Mouse (Mus musculus) retina, postnatal 1 day (tissue): Measurements from ENCODE around the gene 2210016L21Rik.

Experiments
- DNase-seq: peaks from one replicate; pipeline ENCODE4 v3.0.0-alpha.2; 2012

2210016L21Rik gene

DNA sequence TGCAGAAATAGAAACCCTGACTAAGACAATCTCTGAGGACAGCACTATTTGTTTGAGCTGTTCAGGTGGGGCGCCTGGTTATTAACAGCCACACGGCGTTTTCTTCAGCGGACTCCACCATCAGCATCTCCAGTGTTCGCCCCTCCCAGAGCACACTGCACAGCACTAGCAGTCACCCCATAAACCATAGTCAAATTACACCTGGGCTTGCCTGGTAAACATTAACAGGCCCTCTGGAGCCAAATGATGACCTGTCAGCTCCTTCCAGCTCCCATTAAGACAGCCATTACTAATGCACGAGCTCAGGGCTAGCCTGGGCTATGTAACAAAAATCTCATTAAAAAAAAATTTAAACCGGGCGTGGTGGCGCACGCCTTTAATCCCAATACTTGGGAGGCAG is 3.1 kb downstream of the 2210016L21Rik start:
- DNase-seq = no peak

DNA sequence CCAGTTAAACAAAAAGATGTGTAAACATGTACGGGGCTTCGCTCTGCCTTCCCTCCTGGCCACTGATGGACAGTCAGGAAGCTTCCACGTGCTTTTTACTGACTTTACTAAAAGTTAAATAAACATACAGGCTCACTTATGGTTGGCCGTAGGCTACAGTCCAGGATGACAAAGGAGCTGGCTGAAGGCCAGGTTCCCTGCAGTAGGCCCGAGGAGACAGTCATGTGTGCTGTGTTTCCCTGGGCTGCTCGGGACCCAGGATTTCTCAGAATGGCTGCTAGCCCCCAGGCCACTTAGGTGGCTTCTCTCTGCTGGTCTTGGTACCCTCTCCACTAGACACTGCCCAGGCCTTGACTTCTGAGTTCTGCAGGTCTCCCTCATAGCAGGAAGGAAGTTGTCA is 6.9 kb downstream of the 2210016L21Rik start:
- DNase-seq = no peak

DNA sequence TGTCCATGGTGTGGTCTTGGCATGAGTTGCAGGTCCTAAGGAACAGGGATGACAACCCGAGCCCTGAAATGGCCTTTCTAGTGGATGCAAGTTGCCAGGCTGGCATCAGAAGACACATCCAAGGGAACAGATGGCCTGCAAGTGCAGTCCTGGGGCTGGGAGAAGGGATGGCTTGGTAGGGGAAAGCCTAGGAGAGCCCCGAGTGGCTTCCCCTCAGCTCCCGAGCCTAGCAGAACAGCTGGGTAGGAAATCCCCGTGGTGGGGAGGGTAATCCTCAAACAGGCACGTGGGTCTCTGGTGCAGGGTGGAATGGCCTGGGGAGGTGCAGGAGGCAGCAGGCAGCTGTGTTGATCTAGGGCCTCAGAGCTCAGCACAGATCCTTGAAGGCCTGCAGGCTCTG is 7.4 kb downstream of the 2210016L21Rik start:
- DNase-seq = peak; percentile 52

DNA sequence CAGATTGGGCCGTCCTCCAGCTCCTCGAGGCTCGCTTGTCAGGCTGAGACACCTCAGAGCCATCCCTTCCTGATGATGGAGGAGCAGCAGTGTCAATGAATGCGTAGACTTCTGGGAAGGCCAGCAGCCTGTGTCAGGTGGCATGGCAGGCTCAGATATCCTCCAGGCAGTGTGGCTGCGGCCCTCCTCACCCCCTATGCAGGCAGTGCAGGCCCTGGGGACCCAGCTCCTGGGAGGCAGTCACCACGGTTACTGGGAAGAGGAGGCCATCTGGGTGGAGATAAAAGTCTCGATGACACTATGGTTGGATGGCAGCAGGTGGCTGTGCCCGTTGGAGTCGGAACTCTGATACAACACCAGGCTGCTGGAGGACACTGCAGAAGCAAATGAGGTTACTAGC is 7.9 kb downstream of the 2210016L21Rik start:
- DNase-seq = no peak

DNA sequence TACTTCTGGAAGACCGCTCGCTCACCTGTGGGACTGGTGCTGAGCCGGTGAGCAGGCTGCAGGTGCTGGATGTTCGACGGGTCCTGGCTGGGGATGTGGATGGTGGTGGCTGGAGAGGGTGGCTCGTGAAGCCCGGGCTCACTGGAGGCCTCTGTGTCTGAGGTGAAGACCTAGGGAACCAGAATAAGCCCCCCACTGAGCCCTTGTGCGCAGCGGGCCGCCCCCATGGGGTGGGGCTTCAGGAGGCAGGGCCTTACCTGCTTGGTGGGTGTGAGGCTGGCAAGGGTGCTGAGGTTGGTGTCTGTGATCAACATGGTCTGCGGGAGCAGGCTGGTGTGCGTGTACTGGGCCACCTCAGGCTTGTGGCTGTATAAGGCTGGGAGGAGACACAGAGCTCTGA is 8.7 kb downstream of the 2210016L21Rik start:
- no peak for DNase-seq

DNA sequence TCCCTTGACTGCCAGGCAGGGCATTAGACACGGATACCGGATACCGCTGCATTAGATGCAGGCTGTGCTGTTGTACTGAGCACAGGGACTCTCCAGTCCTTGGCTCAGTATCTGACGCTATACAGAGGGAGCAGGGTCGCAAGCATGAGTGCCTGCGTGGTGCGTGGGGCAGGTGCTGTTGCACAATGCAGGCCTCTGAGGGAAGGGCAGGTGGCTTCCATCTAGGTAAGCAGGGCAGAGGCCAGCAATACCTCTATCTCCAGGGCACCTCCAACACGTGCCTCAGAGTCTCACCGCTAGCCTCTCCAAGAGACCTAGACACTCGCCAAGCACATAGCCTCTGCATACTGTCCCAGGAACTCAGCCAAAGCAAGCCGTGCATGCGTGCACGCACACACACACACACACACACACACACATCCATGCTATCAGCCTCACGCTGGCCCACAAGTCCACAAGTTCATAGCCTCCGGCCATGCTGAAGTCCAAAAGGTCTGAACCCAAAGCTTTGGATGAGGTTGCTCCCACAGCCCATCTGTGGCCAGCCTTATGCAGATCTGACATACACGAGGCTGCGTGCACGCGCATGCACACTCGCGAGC is 9.4 kb downstream of the 2210016L21Rik start:
- no peak for DNase-seq

DNA sequence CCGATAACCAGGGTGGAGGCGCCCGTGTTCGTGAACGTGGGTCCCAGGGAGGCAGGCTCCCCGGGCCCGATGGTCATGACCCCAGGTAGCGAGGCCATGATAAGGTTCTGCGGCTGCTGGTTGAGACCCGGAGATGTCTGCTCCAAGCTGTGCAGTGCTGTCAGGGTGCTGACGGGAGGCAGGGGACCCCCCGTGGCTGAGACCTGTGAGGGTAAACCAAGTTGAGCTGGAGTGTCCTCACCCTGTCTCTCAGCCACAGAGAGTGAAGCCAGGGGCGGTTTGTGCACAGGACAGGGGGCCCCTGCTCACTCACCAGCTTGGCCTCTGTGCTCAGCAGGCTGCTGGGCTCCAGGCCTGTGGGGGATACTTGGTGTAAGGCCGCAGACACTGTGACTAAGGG is 11.4 kb downstream of the 2210016L21Rik start:
- no peak for DNase-seq

DNA sequence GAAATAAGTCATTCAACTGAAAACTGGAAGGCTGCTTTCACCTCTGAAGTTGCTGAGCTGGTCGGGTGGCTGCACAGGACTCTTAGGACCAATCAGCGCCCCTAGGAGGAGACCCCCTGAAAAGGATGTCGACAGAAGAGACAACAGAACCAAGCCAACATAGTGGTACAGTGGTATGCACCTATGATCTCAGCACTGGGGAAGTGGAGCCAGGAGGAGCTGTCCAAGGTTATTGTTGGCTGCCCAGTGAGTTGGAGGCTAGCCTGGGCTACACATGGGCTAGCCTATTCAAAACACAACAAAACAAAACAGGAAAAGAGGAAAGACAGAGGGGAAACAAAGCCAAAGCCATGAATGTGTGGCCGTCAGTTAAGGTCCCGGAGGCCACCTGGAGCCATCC is 16.1 kb downstream of the 2210016L21Rik start:
- no peak for DNase-seq

DNA sequence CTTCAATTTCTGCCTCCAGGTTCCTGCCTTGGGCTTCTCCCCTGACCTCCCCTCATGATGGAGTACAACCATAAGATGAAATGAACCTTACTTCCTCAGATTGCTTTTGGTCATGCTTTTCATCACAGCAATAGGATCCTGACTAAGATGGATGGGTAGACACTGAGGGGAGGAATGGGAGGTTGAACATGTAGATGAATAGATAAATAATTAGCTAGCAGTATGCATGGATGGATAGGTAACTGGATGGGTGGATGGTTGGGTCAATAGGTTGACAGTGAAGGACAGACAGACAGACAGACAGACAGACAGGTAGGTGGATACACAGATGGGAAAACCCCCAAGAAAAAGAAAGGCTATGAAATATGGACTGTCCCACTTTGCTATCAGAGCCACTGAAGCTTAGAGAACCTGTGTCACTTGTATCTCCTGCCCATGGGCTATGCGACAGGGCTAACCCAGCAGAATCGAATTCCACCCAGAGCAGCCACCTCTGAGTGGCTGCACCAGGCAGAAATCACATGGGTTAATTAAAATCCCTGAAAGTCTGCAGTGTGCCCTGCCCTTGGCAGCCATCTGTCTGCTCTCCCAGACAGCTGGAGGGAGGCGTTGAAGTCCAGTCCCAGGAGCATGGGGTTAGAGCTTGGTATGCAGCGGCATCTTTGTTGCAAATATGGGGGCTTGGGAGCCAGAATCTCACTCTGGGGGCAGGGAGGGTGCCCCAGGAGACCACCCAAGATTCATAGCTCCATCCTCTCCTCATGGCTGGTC is 19.8 kb downstream of the 2210016L21Rik start:
- peak; percentile 61 for DNase-seq

DNA sequence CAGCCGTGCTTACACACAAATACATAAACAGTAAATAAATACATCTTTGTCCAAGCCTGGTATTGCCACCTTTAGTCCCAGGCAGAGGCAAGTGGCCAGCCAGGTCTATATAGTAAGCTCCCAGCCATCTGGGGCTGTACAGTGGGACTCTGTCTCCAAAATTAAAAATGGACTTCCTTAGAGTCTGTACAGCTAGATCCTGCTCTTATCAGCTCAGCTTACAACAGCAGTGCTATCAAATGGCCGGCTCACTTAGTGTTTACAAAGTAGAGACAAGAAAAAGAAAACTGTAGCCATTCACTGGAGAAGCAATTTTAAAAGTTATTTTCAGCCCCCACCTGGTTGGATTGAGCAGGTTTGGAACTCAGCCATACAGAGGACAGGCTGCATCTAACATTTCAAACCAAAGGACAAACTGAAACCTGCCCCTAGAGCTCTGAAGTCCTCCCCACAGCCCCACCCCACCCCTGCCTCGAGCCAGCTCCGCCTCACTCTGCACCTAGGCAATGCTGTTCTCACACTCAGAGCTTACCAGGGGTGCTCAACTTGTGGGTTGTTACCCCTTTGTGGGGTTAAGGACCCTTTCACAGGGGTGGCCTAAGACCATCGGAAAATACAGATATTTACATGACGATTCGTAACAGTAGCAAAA is 22.5 kb downstream of the 2210016L21Rik start:
- no peak for DNase-seq

DNA sequence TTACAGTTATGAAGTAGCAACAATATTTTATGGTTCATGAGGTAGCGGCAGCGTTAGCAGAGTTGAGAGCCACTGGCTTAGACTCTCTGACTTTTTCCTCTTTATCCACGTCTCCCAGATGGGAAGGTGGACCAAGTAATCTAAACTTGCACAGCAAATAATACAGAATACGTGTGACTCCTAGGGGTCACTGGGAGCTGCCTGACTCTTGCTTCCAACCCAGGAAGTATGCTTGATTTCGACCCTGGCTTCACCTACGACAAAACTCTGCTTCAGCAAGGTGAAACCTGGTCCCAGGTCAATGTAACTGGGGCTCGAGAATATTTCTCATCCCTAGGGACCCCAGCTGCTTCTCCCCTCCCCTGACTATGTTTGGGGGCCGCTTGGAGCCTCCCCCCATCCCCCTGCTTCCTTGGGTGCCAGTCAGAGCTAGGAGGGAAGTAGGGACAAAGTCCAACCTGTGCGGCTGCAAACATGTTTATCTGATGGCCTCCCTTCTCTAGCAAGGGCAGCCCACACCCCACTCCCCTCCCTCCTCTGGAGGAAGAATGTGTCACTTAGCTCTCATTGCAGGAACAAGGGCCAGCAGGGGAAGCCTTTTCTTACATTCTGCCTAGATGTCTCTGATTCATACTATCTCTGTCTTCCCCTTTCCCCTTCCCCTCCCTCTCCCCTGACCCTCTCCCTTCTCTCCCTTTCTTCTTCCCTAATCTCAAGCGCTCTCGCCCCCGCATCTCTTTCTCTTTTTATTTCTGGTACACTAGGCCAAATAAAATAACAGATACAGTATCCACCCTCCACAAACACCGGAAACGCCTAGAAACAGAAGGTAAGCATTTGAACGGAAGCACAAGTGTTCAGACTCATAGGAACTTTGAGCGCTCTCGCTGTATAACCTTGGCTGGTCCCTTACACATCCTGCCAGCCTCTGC is 23.3 kb downstream of the 2210016L21Rik start:
- no peak for DNase-seq

DNA sequence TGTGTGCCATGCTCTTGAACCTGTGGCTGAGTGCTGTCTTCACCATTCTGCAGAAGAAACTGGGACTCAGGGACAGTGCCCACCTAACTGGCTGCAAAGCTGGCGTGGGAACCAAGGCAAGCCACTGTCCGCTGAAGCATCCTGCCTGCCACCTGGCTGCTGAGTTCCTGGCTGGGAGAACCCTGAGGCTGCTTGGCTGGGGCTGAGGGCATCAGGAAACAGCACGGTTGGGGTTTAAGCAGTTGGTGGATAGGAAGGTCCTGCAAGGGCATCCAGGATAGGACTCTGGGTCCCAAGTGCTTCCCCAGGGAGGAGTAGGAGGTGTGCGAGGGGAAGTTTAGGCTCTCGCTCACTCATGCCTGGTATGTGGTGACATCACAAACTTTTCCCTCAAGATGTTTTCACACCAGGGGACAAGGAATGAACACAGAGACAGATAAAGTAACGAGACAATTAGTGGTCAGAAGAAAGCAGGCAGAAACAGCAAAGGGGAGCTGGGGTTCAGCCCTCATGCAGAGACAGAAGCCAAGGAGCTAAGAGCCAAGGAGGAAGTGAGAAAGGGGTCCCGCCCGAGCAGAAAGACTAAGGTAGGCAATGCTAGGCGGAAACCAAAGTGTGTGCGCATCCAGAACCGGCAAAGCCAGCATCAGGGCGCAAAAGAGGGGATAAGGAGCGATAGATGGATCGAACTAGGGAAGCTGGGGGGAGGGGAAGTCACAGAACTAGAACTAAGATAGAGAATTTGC is 25.7 kb downstream of the 2210016L21Rik start:
- no peak for DNase-seq

DNA sequence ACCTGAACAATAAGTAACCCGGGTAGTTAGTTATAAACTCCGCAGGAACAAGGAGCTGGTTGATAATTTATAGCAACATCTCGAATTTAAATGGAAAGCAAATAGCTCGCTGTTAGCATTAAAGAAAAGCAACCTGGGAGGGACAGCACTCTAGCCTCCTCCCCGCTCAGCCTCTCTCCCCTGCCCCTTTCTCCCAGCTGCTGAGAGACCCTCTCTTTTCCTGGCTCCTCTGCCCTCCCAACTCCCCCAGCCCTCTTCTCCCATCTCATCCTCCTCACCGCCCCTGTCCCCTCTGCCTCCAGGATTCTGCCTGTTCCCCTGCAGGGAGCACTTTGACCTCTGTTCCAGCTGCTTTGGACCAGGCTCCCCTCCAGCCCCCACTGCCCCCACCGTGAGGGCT is 26.7 kb downstream of the 2210016L21Rik start:
- DNase-seq = no peak

DNA sequence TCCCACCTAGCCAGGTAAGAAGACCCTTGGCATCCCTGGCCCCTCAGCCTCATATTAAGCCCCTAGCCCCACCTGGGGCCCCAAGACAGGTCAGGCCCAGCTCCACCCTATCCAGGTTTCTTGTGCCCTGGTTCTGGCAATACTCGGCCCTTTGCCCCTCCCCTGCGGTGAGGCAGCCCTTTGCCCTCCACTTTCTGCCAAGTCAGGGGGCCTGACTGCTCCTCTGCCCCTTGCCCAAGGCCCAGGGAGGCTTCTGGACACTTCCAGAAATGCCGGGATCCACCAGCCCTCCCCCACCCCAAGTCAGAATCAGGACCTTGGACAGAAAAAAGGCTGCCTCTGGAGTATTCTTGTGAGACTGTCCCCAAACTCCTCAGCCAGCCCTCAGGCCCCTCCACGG is 27.1 kb downstream of the 2210016L21Rik start:
- DNase-seq = no peak

DNA sequence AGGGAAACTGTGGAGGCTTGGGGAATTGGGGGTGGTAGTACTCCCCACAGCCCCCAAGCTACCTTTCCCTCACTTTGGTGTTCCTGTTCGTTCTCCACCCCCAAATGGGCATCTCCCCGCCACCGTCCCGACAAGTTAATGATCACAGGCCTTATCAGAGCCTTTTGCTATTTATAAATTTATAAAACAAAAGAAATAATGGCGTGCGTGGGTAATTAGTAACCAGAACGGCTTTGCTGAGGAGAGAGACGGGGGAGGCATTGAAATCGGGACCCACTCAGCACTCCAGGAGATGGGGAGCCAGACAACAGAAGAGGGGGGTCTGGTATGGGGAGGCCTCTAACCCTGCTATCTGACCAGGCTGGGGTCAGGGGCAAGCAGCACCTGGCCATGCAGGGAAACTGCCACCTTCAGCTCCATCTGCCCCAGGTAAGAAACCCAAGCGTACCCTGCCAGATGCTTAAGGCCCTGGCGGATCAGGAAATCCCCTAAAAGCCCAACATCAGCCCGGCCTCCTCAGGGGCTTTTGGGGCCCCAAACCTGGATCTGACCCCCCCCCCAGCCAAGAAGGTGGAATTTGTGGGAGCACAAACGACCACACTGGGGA is 27.8 kb downstream of the 2210016L21Rik start:
- no peak for DNase-seq

DNA sequence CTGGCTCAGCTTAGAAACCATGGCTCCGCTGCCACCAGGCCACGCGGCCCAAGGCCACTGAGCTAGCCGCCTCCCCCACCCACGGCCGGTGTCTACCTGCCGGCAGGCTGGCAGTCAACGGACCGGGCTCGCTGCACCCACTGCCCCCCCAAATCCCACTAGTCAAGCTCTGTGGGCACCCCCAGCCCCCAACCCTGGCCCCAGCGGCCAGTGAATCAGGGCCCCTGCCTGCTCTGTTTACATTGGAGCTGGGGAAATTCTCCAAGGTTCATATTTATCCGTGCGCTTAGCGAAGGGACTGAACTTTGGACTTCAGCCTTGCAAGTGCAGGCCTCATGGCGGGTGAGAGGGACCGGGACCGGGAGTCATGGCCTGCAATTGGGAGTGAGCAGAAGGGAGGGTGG is 28.9 kb downstream of the 2210016L21Rik start, which contains the start of gene Hnf1a:
Hnf1a (minus strand) TSS at position 271 of the 404 bp plus-strand sequence.
- no peak for DNase-seq

DNA sequence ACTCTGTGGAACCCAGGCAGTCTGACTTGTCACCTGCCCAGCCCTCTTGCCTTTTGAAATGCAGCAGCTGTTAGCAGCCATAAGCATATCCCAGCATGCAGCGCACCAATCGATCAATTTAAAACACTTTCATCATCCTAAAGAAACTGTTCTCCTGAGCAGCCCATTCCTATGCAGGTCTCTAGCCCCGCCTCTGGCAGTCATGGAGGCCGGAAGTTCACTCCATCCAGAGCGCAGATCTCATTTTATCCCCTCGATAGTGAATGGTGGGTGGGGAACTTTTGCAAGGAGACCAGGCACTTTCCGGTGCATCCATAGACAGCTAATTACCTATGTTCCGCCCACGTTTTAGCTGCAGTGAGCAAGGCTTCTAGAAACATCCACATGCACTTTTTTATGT is 30.2 kb downstream of the 2210016L21Rik start:
- DNase-seq = no peak

DNA sequence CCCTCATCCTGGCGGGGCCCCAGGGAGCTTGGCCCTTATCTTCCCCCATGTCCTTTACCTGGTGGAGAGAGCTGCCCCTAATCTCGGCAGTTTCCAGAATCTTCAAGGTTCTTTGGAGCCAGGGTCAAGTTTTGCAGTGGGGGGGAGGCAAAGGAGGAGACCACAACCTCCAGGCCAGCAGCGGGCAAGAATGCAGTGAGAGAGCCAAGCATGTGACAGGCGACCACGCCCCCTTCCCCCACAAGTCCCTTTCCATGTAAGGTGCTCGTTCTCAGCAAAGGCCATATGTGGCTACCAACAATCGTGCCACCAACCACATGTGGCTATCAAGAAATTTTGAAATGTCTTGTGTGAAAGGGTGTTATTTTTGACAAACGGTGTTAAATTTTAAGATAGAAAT is 31.2 kb downstream of the 2210016L21Rik start:
- no peak for DNase-seq

DNA sequence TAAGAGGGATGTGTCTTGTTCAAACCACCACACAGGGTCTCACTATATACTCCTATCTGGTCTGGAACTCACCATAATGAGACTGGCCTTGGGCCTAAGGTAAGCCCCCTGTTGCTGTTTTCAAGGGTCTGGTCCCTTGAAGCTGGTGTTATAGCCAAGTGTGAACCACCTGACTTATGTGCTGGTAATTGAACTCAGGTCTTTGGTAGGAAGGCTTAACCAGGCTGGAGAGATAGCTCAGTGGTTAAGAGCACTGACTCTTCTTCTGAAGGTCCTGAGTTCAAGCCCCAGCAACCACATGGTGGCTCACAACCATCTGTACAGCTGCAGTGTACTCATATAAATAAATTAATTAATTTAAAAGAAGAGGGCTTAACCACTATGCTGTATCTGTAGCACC is 35.0 kb downstream of the 2210016L21Rik start:
- DNase-seq = no peak

DNA sequence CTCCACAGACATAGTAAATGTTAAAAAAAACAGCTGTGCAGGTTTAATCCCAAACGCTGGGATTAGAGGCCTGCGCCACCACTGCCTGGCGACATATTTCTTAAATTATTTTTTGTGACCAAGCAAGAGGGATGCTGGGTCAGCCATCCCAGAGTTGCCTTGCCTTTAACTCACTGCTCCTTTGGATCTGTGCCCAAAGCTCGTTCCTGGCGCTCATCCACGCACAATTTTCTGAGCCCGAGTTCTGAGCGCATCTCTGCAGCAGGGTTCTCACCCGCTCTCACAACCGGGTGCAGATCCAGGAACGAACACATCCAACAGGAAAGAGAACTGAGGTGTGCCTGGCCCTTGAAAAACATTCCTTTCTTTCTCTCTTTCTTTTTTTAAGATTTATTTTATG is 36.5 kb downstream of the 2210016L21Rik start:
- no peak for DNase-seq

DNA sequence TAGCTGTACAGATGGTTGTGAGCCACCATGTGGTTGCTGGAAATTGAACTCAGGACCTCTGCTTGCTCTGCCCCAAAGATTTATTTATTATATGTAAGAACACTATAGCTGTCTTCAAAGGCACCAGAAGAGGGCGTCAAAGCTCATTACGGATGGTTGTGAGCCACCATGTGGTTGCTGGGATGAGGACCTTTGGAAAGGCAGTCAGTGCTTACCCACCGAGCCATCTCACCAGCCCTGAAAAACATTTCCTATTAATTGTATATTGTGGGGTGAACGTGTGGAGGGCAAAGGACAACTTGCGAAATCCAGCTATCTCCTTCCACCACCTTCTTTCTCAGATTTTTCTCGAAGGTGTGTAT is 36.9 kb downstream of the 2210016L21Rik start:
- DNase-seq = peak; percentile 68
